Comparison of ENCODE assay signal across 13 mouse cellular contexts in the genomic region with DNA sequence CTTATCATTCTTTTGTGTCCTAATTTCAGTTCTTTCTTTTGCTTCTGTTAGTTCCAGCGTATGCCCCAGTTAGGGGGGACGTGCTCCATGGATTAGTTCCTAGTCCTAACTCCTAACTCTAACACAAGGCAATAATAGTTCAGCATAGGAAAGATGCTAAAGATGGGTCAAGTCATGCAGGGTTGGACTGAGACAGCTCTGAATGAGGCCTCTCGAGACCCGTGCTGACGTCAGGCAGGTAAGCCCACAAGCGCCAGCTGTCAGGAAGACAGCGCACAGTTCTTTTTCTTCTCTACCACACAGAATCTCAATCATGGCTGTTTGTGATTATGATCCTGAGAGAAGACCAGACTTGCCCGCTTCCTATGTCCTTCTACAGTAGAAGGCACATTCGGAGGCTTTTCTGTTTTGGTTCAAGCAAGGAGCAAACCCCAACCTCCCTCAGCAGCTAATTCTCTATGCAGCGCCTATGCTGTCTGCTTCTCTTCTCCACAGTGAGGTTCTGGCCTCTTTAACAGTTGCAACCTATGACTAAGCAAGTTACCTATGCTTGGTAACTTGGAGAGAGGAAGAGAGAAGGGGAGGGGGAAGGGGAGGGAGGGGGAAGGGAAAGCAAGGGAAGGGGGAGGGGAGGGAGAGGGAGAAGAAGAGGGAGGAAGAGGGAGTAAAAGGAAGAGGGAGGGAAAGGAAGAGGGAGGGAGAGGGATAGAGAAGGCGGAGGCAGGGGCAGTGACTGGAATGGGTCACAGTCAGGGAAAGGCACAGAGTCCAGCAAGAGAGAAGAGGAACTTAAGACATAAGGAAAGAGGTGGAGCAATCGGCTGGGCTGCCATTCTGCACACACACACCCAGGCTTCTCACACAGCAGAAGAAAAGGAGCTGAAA. TPM values are rescaled to one million over a fixed set of nuclear protein-coding genes. Genes with fewer than 3 reads are reported as not detected.
DNase-seq lines count a peak whose midpoint lies in the region; ATAC-seq and TF ChIP-seq lines count a peak whose summit lies in the region.
"Had no signal": no experiment of that assay in that cellular context is flagged by ENCODE, and none has a peak within 500 bp of the region (broad histone marks: within the 10 kb centered on the region; RNA-seq: fewer than 3 reads in every experiment).

No protein-coding gene starts in this region.

- no peak overlapping the region; the same call in 1 of the 2 replicates for H3K9ac ChIP-seq in forebrain, embryonic 12.5 days
- H3K9ac ChIP-seq in intestine, embryonic 15.5 days, result no peak overlapping the region
- H3K9ac ChIP-seq: forebrain, postnatal 0 days; hindbrain, embryonic 13.5 days; neural tube, embryonic 13.5 days had no signal

- no peaks in the 10 kb centered on the region for H3K27me3 ChIP-seq in forebrain, embryonic 10.5 days (ENCODE audit: poor library complexity, severe bottlenecking)
- H3K27me3 ChIP-seq in forebrain, embryonic 12.5 days, result no peaks in the 10 kb centered on the region
- H3K27me3 ChIP-seq in intestine, embryonic 15.5 days (replicated peaks), result no peaks in the 10 kb centered on the region
- H3K27me3 ChIP-seq in thymus, adult 2 months (ENCODE audit: control insufficient read depth, insufficient read depth, low read length), result no peaks in the 10 kb centered on the region
- H3K27me3 ChIP-seq: hindbrain, embryonic 13.5 days; neural tube, embryonic 13.5 days had no signal

- H3K9me3 ChIP-seq in forebrain, embryonic 10.5 days, result no peaks in the 10 kb centered on the region
- H3K9me3 ChIP-seq in forebrain, embryonic 12.5 days, result no peaks in the 10 kb centered on the region
- H3K9me3 ChIP-seq in intestine, embryonic 15.5 days, result no peaks in the 10 kb centered on the region
- H3K9me3 ChIP-seq: hindbrain, embryonic 13.5 days; neural tube, embryonic 13.5 days had no signal

- no peak overlapping the region for H3K4me2 ChIP-seq in forebrain, embryonic 12.5 days
- peak overlapping the region; percentile 25; the same call in 1 of the 2 replicates for H3K4me2 ChIP-seq in intestine, embryonic 15.5 days (replicated peaks)
- H3K4me2 ChIP-seq: hindbrain, embryonic 13.5 days; neural tube, embryonic 13.5 days had no signal

- no peak for DNase-seq in forebrain, embryonic 10.5 days (ENCODE audit: extremely low spot score, low spot score)
- DNase-seq in MEL-GATA-1-ER (ENCODE audit: extremely low read depth, low read depth), result peak; percentile 62
- no peak for DNase-seq in Muller cell, postnatal 12 days (ENCODE audit: inconsistent ontology term)
- no peak for DNase-seq in thymus, adult 2 months
- DNase-seq in heart, postnatal 14 days, result no peak
- DNase-seq: cerebellum, adult 8-10 months; forebrain, postnatal 0 days; layer of hippocampus, postnatal 36 days had no signal

- no peak for ATAC-seq in forebrain, embryonic 12.5 days (ENCODE audit: low FRiP score)
- peak; percentile 85 for ATAC-seq in intestine, embryonic 15.5 days
- peak; percentile 43; the same call in 1 of the 2 replicates for ATAC-seq in megakaryocyte-erythroid progenitor cell, adult 5-6 weeks (replicated peaks; ENCODE audit: low FRiP score, low TSS enrichment, poor library complexity, severe bottlenecking)
- ATAC-seq: forebrain, postnatal 0 days had no signal

- intact Hi-C loops in heart, postnatal 14 days (cut with DNase I), result no loop called here

- WGBS in forebrain, embryonic 10.5 days, result 76% methylated on average over 12 of the region's 12 CpGs
- WGBS in forebrain, embryonic 12.5 days, result 78% methylated on average over 12 of the region's 12 CpGs
- WGBS in intestine, embryonic 15.5 days, result 61% methylated on average over 12 of the region's 12 CpGs
- WGBS in thymus, adult 2 months, result 61% methylated on average over 12 of the region's 12 CpGs

- peak overlapping the region; percentile 67 for H3K27ac ChIP-seq in forebrain, embryonic 10.5 days
- H3K27ac ChIP-seq in forebrain, embryonic 12.5 days, result no peak overlapping the region
- peak overlapping the region; percentile 91 for H3K27ac ChIP-seq in intestine, embryonic 15.5 days
- no peak overlapping the region for H3K27ac ChIP-seq in thymus, adult 2 months (ENCODE audit: control insufficient read depth, insufficient read depth, low read length)
- H3K27ac ChIP-seq: hindbrain, embryonic 13.5 days; neural tube, embryonic 13.5 days had no signal

- H3K4me3 ChIP-seq in forebrain, embryonic 10.5 days, result no peak overlapping the region
- H3K4me3 ChIP-seq in forebrain, embryonic 12.5 days (replicated peaks), result no peak overlapping the region
- H3K4me3 ChIP-seq in intestine, embryonic 15.5 days (replicated peaks), result no peak overlapping the region
- no peak overlapping the region for H3K4me3 ChIP-seq in thymus, adult 2 months (ENCODE audit: control insufficient read depth, insufficient read depth, low read length)
- H3K4me3 ChIP-seq: hindbrain, embryonic 13.5 days; neural tube, embryonic 13.5 days had no signal

- TF ChIP-seq POLR2A in thymus, adult 2 months (IDR thresholded peaks at IDR 0.05; ENCODE audit: control insufficient read depth, extremely low read depth, insufficient read depth, low read length, poor library complexity), result no peak

- no peak for TF ChIP-seq CTCF in thymus, adult 2 months (IDR thresholded peaks at IDR 0.05; ENCODE audit: borderline replicate concordance, control insufficient read depth, extremely low read depth, insufficient read depth, low read length, poor library complexity)

- H3K4me1 ChIP-seq in forebrain, embryonic 10.5 days, result peaks cover 13% of the 10 kb centered on the region
- peaks cover 3% of the 10 kb centered on the region; the same call in 1 of the 2 replicates for H3K4me1 ChIP-seq in forebrain, embryonic 12.5 days
- peaks cover 11% of the 10 kb centered on the region; the same call in 1 of the 2 replicates for H3K4me1 ChIP-seq in intestine, embryonic 15.5 days (replicated peaks)
- H3K4me1 ChIP-seq in thymus, adult 2 months (replicated peaks; ENCODE audit: control insufficient read depth, insufficient read depth, low read length), result peaks cover 5% of the 10 kb centered on the region
- H3K4me1 ChIP-seq: hindbrain, embryonic 13.5 days had no signal

- peaks cover 54% of the 10 kb centered on the region for H3K36me3 ChIP-seq in forebrain, embryonic 10.5 days (replicated peaks)
- peaks cover 44% of the 10 kb centered on the region for H3K36me3 ChIP-seq in forebrain, embryonic 12.5 days (replicated peaks)
- 0 out of 2 replicates have a peak, but pooled peaks cover 7% of the 10 kb centered on the region for H3K36me3 ChIP-seq in intestine, embryonic 15.5 days
- H3K36me3 ChIP-seq in thymus, adult 2 months (ENCODE audit: control insufficient read depth, insufficient read depth, low read length), result peaks cover 55% of the 10 kb centered on the region

RNA-seq across cellular contexts. Expression of gene Rab33b, which starts 34.4 kb away (rescaled TPM):
- 13.4 and 13.5 TPM in 2 replicates for polyA plus RNA-seq in forebrain, embryonic 10.5 days (2016; fragmentation: Nextera tagmentation; extraction: Ambion mirVana)
- 19.2 and 20.0 TPM in 2 replicates for polyA plus RNA-seq in forebrain, embryonic 12.5 days (2016; fragmentation: Nextera tagmentation; extraction: Ambion mirVana)
- polyA plus RNA-seq in intestine, embryonic 15.5 days (2015; fragmentation: Nextera tagmentation; extraction: Ambion mirVana), result 22.0 and 23.4 TPM in 2 replicates
- total RNA-seq in megakaryocyte-erythroid progenitor cell, adult 5-6 weeks (2014; fragmentation: Nextera tagmentation), result 3.7 and 5.6 TPM in 2 replicates
- 5.6 and 6.8 TPM in 2 replicates for total RNA-seq in megakaryocyte-erythroid progenitor cell, adult 5-6 weeks (2017)
- 15.6 and 17.1 TPM in 2 replicates for polyA plus RNA-seq in thymus, adult 2 months (2012; rRNA removed)
- 10 to 100 TPM in 1 of 2 experiments, 1 to 10 TPM in 1; 9.3 to 10.3 TPM for total RNA-seq in heart, postnatal 14 days (2021)

RNA-seq across cellular contexts. Expression of gene Setd7, which starts 42.6 kb away (rescaled TPM):
- polyA plus RNA-seq in forebrain, embryonic 10.5 days (2016; fragmentation: Nextera tagmentation; extraction: Ambion mirVana), result 5.0 TPM in 2 replicates
- polyA plus RNA-seq in forebrain, embryonic 12.5 days (2016; fragmentation: Nextera tagmentation; extraction: Ambion mirVana), result 4.4 and 5.5 TPM in 2 replicates
- 2.4 and 2.9 TPM in 2 replicates for polyA plus RNA-seq in intestine, embryonic 15.5 days (2015; fragmentation: Nextera tagmentation; extraction: Ambion mirVana)
- total RNA-seq in megakaryocyte-erythroid progenitor cell, adult 5-6 weeks (2014; fragmentation: Nextera tagmentation), result 15.9 and 34.5 TPM in 2 replicates
- 12.5 and 19.3 TPM in 2 replicates for total RNA-seq in megakaryocyte-erythroid progenitor cell, adult 5-6 weeks (2017)
- polyA plus RNA-seq in thymus, adult 2 months (2012; rRNA removed), result 62.8 TPM in 2 replicates
- total RNA-seq in heart, postnatal 14 days (2021), result 10 to 100 TPM; 56.2 to 56.7 TPM

Comparison
In these comparisons a context has a peak if more than half of its experiments do, and no peak if none do; other contexts are left out.
1. H3K27ac ChIP-seq: peak in forebrain, embryonic 10.5 days (single experiment) and intestine, embryonic 15.5 days (single experiment); none in forebrain, embryonic 12.5 days (single experiment) and thymus, adult 2 months (single experiment).